Mouse (Mus musculus): Measurements from ENCODE around the gene Lhx4.

The Lhx4 gene

DNA sequence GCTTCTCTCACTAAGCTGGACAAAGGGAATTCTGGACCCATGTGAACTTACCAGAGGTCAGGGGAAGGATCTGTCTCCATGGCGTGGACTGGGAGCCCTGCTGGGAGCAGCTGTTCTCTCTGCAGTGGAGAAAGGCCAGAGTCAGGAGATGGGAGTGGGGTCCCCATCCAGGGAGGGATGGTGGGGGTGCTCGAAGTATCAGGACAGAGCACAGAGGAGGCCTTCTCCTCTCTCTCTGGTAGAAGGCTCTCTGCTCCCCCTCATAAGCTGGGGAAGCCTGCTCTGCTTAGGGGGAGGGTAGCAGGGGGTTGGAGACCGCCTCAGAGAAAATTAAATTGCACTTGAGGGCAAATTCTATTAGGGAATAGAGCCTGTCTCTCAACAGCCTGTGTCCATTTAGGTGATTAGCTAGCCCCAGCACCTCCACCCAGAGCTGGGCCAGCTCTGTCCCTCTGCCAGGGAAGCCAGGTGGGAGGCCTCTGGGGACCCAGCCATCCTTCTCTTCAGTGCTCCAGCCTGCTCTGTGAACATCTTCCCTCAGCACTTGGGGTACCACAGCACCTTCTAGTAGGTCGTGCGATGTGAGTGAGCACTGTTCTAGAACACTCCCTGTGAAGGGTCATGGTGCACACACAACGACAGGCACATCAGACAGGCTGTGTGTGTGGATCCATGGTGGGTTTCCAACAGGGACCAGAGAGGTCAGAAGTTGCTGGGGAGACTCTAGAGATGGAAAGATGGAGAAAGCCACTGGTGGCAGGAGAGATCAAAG is at the start of gene Lhx4:
TSS of gene Lhx4 (minus strand) at position 201 of the 772 bp plus-strand sequence.
- DNase-seq (ENCODE audit: low spot score in 2 of 2), result no peak

DNA sequence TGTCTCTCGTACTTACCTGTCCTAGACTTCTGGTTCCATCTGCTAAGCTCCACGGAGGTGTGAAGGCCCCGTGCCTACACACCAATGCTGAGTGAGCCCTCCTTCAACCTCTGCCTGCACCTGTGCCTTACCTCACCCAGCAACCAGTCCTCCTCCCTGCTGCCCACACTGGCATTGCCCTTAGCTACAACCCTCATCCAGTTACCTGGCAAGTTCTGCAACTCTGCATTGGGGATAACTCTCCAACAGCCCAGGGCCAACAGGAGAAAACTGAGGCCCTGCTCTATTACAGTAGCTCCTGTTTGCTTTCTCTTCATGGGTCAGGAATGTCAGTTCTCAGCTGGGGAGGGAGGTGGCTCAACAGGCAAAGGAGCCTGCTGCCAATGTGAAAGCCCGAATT is 46.5 kb upstream of the Lhx4 start:
- no peak for DNase-seq (ENCODE audit: low spot score in 2 of 2)

DNA sequence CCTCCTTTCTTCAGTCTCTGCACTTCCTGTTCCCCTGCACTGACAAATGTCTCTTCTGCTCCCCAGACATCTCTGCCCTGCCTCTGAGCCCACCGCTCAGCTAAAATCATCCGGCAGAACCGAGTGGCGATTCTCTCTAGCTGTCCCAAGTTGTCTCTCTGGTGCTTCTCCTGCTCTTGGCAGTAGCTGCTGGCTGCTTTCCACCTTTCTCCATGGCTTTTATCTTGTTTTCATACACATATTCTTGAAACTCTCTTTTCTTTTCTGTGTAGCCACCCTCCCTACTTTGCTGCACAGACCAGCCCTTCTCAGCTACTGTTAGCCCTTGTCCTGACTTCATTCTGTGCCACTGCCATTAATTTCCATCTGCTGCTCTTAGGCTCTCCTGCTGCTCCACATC is 45.9 kb upstream of the Lhx4 start:
- DNase-seq (ENCODE audit: low spot score in 2 of 2), result no peak

DNA sequence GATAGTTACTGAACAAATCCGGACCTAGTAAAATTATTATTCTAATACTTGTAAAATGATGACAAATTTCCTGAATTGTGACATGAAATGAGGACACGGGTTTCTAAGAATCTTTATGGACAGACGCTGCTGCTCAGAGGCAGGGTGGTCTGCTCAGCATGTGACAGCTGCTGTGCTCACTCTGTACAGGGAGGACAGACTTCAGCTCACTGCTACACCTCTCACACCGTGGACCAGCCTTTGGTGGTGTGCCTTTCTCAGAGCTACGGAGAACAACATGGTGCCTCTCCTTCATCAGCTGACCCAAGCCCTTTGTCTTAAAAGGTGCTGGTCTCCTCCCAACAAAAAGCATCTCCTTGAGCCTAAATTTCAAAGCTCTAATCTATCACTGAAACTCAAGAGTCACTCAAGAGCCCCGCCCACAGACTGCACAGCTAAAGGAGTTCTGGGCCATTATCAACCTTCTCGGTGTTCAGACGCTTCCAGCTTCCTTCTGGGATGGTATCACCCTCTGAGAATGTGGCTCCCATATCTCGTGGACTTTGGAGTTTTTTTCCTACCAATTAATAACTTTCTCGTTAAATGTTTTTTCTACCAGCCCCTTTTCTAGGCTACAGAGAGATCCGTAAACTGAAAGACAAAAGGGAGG is 45.4 kb upstream of the Lhx4 start:
- no peak for DNase-seq (ENCODE audit: low spot score in 2 of 2)

DNA sequence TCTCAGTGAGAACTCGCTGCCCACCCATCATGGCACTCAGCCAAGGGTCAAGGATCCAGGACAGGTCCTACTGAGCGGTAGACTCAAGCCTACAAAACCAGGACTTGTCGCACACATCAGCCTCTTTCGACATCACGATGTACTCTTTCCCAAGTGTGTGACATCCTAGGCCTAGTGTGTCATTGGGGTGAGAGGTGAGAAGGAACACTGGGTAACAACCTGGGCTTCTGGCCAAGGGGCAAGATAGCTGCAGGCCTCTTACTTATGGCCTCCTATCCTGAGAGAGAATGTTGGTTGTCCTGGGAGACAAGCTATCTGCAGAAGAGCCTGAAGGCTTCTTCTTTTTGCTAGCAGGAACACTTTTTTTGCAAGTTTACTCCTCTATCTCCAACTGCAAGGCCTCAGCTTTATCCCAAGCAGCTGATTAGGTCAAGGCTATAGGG is 44.3 kb upstream of the Lhx4 start:
- DNase-seq (ENCODE audit: low spot score in 2 of 2), result no peak

DNA sequence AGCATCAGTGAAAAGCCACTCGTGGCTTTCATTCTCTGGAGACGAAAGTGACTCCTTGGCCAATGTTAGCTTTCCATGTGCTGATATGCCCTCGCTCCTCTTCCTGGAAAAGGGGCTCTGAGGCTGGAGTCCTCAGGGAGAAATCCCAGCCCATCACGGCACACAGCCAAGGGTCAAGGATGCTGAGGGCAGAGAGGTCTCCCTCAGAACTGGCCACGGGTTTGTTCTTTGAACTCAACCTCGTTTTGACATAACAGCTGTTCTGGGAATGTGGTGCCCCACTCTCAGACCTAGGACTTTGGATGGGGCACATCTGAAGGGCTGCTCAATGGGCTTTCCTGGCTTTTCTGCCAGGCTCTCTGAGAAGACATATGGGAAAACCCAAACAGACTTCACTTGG is 43.4 kb upstream of the Lhx4 start:
- no peak for DNase-seq (ENCODE audit: low spot score in 2 of 2)

DNA sequence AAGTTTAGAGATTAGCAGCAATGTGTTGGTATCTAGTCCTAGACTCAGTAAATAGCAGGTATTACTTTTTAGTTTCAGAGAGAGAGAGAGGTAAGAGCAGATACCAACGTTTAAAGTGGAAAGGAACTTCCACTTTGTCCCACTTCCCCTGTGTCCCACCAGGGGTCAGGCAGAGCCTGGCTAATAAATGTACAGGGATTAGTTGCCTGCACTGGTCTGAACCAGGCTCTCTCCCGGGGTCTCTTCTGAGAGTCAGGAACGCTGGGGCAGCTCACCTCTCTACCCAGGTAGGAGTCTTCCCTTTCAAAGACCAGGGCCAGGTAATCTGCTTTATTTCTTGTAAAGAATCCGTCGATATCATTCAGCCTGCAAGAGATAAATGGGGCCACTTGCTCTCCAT is 40.4 kb upstream of the Lhx4 start:
- no peak for DNase-seq (ENCODE audit: low spot score in 2 of 2)

DNA sequence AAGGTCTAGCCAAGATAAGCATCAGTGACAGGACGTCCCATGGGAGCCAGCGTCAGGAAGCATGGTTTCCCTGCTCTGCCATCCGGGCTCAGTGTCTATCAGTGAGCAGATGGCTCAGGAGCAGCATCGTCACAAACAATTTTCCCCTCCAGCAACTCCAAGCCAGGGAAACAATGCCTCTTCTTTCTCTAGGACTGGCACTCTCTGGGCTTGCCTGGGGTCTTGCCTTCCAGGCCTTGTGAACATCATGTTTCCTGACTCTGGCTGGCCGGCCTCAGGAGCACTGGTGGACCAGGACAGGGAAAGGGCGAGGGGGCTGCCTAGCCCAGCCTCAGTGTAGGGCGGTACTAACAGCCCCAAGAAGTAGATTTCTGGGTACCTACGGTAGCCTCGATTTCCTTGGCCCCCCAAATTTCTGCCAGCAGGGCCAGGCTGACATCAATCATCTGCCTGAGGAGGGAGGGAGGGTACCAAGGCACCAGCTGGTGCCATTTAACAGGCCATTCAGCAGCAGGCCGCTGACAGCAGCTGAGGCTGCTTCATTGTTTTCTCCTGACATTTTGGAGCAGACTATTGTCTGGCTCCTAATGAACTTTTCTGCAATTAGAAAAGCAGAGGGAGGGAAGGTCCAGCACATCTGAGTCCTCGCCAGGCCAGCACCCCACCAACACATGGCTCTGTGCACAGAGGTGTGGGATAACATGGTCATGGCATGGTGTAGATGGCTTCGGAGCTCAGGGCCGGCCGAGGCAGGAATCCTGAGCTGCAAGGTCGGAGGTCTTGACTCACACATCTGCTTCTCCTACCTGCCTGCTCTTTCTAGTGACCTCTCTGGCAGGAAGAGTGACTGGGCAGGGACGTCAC is 38.9 kb upstream of the Lhx4 start:
- DNase-seq (ENCODE audit: low spot score in 2 of 2), result no peak

DNA sequence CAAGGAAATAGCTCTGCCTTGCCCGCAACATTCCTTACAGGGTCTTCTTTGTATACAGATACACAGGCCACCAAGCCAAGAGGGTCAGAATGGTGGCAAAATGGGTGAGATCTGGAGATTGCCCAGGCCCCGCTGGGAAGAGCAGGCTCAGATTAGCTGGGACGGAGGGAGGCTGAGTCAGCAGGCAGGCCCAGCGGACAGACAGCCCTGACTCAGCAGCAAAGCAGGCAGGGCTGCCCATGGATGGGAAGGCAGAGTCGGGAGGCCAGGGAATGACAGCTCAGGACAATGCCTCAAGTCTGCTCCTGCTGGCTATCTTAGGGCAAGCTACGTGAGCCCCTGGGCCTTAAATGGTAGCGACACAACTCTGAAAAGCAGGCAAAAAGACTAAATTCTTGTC is 34.4 kb upstream of the Lhx4 start:
- DNase-seq (ENCODE audit: low spot score in 2 of 2), result no peak

DNA sequence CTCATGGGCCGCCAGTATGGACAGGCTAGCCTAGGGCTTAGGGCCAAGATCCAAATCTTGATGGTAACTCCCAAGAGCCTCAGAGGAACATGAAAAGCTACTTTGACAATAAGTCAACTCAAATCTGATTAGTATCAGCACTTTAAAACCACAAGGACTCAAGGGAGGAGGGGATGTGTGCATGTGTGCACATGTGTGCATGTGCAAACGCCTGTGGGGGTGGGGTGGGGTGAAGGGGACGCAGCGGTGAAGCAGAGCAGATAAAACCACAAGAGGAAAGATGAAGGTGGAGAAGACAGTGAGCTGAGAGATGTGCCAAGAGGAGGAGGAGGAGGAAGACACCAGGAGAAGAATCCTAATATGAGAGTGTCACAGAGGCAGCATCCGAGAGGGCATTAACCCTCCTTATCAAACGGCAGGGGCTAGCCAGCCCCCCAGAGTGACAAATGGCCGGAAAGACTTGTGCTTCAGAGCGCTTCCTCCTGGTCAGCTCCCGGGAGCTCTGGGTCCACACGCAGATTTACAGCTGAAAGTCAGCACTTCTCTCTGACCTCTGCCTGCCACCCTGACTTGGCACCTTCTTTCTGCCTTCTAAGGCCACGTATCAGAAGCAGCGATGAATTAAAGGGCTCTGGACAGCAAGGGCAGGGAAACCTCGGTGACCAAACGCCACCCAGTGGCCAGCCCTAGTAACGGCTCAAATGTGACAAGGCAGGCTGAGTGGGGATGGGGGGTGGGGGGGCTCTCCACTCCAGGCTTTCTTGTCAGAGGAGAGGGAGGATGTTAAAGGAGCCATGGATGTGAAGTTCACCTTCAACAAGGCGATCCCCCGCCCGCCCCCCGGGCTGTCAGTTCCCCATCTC is 33.1 kb upstream of the Lhx4 start:
- DNase-seq (ENCODE audit: low spot score in 2 of 2), result peak; percentile 36 to 54

DNA sequence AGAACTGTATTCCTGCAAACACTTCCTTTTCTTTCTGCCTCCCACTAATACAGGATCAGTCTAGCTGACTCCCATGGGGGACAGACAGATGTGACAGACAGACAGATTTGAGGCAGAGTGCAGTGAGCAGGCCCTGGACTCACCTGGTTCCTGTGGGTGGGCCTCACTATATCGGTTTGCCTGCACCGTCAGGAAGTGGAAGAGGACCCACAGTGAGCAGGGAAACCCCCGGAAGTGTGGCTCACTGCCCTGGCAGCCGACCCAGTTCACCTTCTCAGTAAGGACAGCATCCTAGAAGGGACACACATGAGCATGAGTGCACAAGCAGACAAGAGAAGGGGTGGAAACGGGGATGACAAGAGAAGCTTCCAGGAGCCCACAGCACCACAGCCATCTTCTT is 30.9 kb upstream of the Lhx4 start:
- DNase-seq (ENCODE audit: low spot score in 2 of 2), result peak; percentile 42 to 44

DNA sequence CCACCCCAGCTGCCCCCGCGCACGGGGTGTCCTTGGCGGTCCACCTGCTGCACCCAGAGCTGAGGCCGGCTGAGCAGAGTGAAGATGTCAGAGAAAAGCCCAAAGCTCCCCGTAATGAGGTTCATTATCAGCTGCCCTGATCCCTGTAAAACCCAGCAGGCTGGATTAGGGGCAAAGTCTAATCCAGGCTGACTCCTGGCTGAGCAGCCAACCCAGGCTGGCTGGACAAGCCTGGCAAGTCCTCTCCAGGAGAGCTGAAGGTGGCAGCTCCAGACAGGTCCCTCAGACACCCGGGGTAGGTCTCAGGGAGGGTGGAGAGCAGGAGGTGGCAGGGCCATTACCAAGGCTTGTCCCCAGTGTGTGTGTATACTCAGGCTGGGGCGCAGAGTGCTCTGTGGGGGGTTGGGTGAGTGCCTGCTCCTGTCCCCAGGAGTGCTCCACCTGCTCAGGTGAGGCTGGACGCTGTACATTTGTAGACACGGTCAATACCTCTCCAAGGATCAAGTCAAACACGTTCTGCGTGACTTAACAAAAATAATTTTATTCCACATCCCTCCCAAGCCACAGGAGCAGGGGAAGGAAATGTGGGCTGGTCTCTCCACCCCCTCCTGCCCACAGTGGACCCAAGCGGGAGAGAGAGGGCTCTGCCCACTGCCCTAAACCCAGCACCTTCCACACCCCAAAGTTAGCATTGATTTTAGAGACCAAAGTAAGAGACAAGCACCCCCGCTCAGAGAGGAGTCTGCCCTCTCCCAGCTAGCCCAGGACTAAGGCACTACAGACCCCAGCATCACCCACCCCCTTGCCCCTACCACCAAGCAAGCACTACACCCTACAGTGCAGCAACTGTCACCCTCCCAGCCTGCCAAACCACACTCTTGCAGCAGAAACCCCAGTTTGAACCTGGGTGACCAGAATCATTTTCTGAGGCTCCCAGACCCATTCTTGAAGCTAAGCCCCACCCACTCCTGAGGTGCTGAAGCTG is 26.4 kb upstream of the Lhx4 start:
- DNase-seq (ENCODE audit: low spot score in 2 of 2), result no peak

DNA sequence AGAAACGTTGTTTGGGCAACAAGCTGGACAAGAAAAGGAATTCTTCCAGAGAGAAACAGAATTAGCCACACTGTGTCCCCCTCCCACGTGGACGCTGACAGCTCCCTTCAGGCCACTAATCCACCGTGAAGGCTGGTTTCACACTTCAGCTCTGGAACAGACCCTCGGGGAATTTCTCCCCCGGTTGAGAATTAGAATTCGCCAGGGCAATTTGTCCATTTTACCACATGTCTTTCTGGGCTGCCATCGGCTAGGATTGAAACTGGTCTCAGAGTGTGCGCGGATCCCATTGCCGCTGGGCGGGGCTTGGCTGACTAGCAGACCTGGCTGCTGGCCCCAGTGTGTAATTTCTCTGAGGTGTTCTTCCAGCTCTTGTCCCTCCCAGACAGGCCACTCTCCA is 7.7 kb upstream of the Lhx4 start:
- DNase-seq (ENCODE audit: low spot score in 2 of 2), result no peak

DNA sequence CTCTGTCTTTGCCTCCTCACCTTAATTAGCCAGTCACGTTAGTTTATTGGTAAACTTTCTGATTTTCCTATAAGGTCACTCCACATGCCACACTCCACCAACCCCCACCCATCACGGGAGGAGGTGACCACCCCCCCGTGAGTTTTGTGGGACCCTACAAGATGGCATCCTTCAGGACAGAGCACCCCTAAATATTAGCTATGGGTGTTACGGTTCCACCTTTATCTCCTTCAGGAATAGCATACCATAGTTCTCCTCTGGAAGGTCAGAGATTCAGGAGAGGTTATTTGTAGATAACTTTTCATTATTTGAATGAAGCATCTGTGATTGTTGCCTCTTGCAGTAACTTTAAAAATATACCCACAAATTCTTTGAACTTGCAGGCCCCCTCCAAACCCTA is 7.2 kb upstream of the Lhx4 start:
- no peak for DNase-seq (ENCODE audit: low spot score in 2 of 2)

DNA sequence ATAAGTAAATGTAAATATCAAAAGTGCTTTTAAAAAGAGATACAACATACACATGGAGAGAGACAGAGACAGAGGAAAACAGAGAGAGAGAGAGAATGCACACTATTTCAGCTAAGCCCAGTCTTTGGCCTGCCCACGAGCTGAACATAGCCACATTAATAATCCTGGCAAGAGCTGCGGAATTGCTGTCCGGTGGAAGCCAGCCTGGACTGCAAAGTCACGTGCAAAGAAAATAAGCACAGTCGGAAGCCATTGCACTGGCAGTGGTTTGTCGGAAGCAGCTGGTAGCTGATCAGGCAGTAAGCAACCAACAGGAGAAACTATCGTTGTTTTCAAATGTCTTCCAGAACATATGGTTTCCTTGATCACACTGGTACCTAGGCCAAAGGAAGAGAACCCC is 6.1 kb upstream of the Lhx4 start:
- no peak for DNase-seq (ENCODE audit: low spot score in 2 of 2)

DNA sequence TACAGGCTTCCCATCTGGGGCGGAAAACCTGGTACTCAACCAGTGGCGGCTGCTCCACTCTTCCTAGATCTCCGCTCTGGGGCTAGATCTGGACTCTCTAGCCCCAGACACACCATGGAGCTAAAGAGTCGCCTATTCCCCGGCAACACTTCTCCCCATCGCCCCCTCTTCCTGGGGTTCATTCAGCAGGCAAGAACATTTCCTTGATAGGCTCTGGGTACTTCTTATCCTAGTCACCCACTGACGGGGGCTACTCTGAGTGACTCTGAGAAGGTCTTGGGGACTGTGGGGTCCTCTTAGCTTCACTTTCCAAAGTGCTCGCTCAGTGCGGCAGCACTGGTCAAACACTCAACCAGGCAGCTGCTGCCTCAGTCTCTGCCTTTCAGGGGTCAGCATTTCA is 1.9 kb upstream of the Lhx4 start:
- DNase-seq (ENCODE audit: low spot score in 2 of 2), result no peak

DNA sequence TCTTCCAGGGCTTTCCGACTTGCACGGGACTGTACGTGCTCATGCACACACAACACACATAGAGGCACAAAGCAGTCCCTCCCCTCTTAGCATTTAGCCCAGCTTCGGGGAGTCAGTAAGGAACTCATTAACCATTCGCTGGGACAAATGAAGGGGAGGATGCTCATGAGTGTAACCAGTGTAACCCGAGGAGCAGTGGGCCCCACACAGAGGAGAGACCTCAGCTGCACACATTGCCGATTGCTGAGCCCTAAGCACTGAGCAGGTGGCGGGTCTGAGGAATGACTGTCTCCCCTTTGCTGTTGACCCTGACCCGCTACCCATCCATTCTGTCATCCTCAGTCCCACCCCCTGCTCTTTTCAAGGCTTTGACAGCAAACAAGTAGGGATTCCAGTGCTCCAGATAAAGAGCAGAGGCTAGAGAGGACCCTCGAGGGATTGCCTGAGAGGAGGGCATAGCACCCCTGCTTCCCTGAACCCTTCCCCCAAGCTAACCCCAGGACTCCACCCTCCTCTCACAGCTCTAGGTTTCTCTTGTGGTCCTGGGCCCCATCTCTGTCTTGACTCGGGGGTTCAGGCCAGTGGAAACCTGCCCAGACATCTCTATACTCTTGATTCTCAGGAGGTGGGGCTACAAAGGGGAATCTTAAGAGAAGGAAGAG is 836 bp downstream of the Lhx4 start:
- DNase-seq (ENCODE audit: low spot score in 2 of 2), result no peak

DNA sequence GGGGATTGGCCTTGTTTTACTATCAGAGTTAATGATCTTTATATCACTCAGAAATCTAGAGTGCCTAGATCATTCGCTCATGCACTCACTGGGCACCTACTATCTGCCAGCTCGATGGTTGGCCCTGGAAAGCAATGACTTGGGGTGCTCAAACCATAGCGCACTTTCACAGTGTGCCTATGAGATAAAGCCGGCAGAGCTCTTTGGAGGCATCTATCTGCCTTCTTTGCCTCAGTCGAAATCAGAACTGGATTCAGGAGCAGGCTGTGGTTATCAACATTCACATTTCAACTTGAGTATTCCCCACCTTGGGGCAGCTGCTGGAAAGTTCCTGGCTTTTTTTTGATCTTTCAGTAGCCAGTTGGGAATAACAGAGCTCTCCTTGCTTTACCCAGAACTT is 3.6 kb downstream of the Lhx4 start:
- DNase-seq (ENCODE audit: low spot score in 2 of 2), result no peak

DNA sequence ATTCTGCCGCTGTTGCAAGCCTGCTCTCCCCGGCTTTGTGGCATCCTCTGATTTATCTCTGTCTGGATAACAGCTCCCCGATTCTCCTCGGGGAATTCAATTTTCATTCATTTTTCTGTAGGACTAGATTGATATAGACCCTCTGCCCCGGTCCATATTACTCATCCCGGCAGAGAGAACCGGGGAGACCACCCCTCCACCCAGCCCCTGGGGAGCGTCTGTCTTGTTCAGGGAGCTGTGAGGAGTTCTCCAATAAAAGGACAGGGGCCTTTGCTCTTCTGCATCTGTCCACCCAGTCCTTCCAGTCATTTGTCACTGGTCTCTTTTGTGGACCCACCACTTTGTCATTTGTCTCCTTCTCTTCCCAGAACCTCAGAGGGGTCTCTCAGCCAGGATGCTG is 4.5 kb downstream of the Lhx4 start:
- no peak for DNase-seq (ENCODE audit: low spot score in 2 of 2)

Measured in thymus, postnatal 10 days (tissue).